Mouse (Mus musculus): ENCODE measurements around the gene Sgk2.
A peak's percentile ranks its signal among the peaks of the same experiment; 100 is the strongest.

The Sgk2 gene

GRCm38 (mm10) chr2:162987218-162987617 lies at the start of gene Sgk2:
Gene Sgk2, plus strand, starts transcription at chr2:162987330.
- DNase-seq (ENCODE audit: low spot score): no peak

- no peak for DNase-seq (ENCODE audit: low spot score)
Measured at GRCm38 (mm10) chr2:162939562-162939961, 47.6 kb upstream of the Sgk2 start.

GRCm38 (mm10) chr2:162943148-162943846 lies 43.8 kb upstream of the Sgk2 start, which contains the start of gene L3mbtl1:
Gene L3mbtl1, plus strand, starts transcription at chr2:162943472.
- no peak for DNase-seq (ENCODE audit: low spot score)

GRCm38 (mm10) chr2:162943931-162944330 lies 43.2 kb upstream of the Sgk2 start:
- no peak for DNase-seq (ENCODE audit: low spot score)

GRCm38 (mm10) chr2:162946964-162947363 lies 40.2 kb upstream of the Sgk2 start:
- DNase-seq (ENCODE audit: low spot score): no peak

- DNase-seq (ENCODE audit: low spot score): no peak
Measured at GRCm38 (mm10) chr2:162947736-162948135, 39.4 kb upstream of the Sgk2 start.

- no peak for DNase-seq (ENCODE audit: low spot score)
Measured at GRCm38 (mm10) chr2:162948221-162948620, 38.9 kb upstream of the Sgk2 start.

GRCm38 (mm10) chr2:162950776-162951175 lies 36.4 kb upstream of the Sgk2 start:
- no peak for DNase-seq (ENCODE audit: low spot score)

- no peak for DNase-seq (ENCODE audit: low spot score)
Measured at GRCm38 (mm10) chr2:162956843-162957242, 30.3 kb upstream of the Sgk2 start.

- no peak for DNase-seq (ENCODE audit: low spot score)
Measured at GRCm38 (mm10) chr2:162961321-162961720, 25.8 kb upstream of the Sgk2 start.

- no peak for DNase-seq (ENCODE audit: low spot score)
Measured at GRCm38 (mm10) chr2:162966734-162967133, 20.4 kb upstream of the Sgk2 start.

GRCm38 (mm10) chr2:162968357-162968756 lies 18.8 kb upstream of the Sgk2 start:
- DNase-seq (ENCODE audit: low spot score): peak; percentile 60

GRCm38 (mm10) chr2:162969101-162969500 lies 18.0 kb upstream of the Sgk2 start:
- no peak for DNase-seq (ENCODE audit: low spot score)

GRCm38 (mm10) chr2:162970896-162971295 lies 16.2 kb upstream of the Sgk2 start:
- no peak for DNase-seq (ENCODE audit: low spot score)

- DNase-seq (ENCODE audit: low spot score): no peak
Measured at GRCm38 (mm10) chr2:162972752-162973151, 14.4 kb upstream of the Sgk2 start.

GRCm38 (mm10) chr2:162973206-162973605 lies 13.9 kb upstream of the Sgk2 start:
- no peak for DNase-seq (ENCODE audit: low spot score)

GRCm38 (mm10) chr2:162973637-162974036 lies 13.5 kb upstream of the Sgk2 start:
- peak; percentile 83 for DNase-seq (ENCODE audit: low spot score)

GRCm38 (mm10) chr2:162975157-162975775 lies 11.9 kb upstream of the Sgk2 start:
- DNase-seq (ENCODE audit: low spot score): peak; percentile 51

- no peak for DNase-seq (ENCODE audit: low spot score)
Measured at GRCm38 (mm10) chr2:162976001-162976400, 11.1 kb upstream of the Sgk2 start.

- no peak for DNase-seq (ENCODE audit: low spot score)
Measured at GRCm38 (mm10) chr2:162984381-162984780, 2.7 kb upstream of the Sgk2 start.

- DNase-seq (ENCODE audit: low spot score): peak; percentile 72
Measured at GRCm38 (mm10) chr2:162985923-162986322, 1.2 kb upstream of the Sgk2 start.

- DNase-seq (ENCODE audit: low spot score): no peak
Measured at GRCm38 (mm10) chr2:162986764-162987163, 366 bp upstream of the Sgk2 start.

GRCm38 (mm10) chr2:162988235-162988634 lies 1.1 kb downstream of the Sgk2 start:
- no peak for DNase-seq (ENCODE audit: low spot score)
